Mouse (Mus musculus): ENCODE results near the gene Frmd7.

Frmd7 gene

GRCm38 (mm10) chrX:50864734-50865133, 77.8 kb downstream of the Frmd7 start:
- no peak for DNase-seq (ENCODE audit: low spot score in 2 of 2)

- DNase-seq (ENCODE audit: low spot score in 2 of 2): no peak
These were observed 78.7 kb downstream of the Frmd7 start for GRCm38 (mm10) chrX:50863771-50864170.

GRCm38 (mm10) chrX:50850428-50851184, 91.9 kb downstream of the Frmd7 start:
- no peak for DNase-seq (ENCODE audit: low spot score in 2 of 2)

Measured in right cerebral cortex, adult 2 months (tissue).